9 mouse cellular contexts compared by ENCODE assay signal in the genomic region with DNA sequence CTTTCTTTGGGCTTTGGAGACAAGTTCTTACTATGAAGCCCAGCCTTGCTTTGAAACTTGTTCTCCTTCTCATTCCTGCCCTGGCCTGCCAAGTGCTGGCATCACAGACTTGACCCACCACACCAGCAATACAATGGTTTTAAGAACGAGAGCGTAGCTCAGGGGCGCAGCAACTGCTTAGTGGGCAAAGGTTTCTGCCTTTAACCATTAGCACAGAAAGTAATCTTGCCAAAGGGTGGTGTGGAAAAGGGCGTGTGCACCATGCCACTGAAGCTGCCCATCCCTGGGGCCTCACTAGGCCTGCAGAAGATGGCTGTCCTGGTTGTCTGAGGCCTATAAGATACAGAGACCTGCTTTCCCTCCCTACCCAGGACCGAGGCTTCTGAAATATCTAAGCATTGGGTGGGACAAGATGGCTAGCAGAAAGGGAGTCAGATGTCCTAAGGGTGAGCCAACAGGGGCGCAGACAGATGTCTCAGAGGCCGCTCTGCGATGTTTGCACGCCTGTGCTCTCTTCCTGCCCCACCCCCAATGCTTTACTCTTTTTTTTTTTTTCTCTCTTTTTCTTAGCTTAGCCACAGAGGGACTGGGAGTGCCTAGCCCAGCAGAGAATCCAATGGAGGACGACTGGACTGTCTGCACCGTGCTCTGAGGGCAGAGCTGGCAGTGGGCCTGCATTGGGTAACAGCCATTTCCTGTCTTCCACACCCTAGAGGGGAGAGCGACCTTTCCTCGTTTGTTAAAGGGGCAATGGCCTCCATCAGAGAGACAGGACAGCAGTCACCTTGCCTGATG. TPM values are rescaled to one million over a fixed set of nuclear protein-coding genes. Genes with fewer than 3 reads are reported as not detected.
A peak's percentile ranks its signal among the peaks of the same experiment; 100 is the strongest.
DNase-seq lines count a peak whose midpoint lies in the region; ATAC-seq and TF ChIP-seq lines count a peak whose summit lies in the region.
"Had no signal": no experiment of that assay in that cellular context is flagged by ENCODE, and none has a peak within 500 bp of the region (broad histone marks: within the 10 kb centered on the region; RNA-seq: fewer than 3 reads in every experiment).

No protein-coding gene starts in this region.

- H3K9ac ChIP-seq in kidney, embryonic 14.5 days (ENCODE audit: low read depth, low read length), result no peak overlapping the region
- H3K9ac ChIP-seq in liver, embryonic 13.5 days, result peak overlapping the region; percentile 26; the same call in 1 of the 2 replicates
- H3K9ac ChIP-seq in forebrain, embryonic 11.5 days (ENCODE audit: low read length), result no peak overlapping the region
- H3K9ac ChIP-seq: embryonic facial prominence, embryonic 12.5 days had no signal

- ATAC-seq in kidney, embryonic 14.5 days (ENCODE audit: low FRiP score, low TSS enrichment), result no peak
- no peak for ATAC-seq in liver, embryonic 13.5 days (ENCODE audit: low read depth)
- ATAC-seq in megakaryocyte, adult 5-6 weeks (ENCODE audit: poor library complexity, severe bottlenecking), result peak; percentile 14; the same call in 1 of the 2 replicates
- no peak for ATAC-seq in forebrain, embryonic 11.5 days (replicated peaks; ENCODE audit: low FRiP score)

- TF ChIP-seq POLR2A in kidney, adult 2 months (IDR thresholded peaks at IDR 0.05; ENCODE audit: low read depth, low read length), result no peak
- TF ChIP-seq POLR2A in bone marrow, adult 2 months (IDR thresholded peaks at IDR 0.05; ENCODE audit: borderline replicate concordance, control insufficient read depth, low read depth, low read length), result no peak

- no peak overlapping the region for H3K4me3 ChIP-seq in kidney, adult 2 months (ENCODE audit: insufficient read depth, low read depth, low read length)
- no peak overlapping the region for H3K4me3 ChIP-seq in kidney, embryonic 14.5 days (ENCODE audit: low read length)
- no peak overlapping the region for H3K4me3 ChIP-seq in bone marrow, adult 2 months (replicated peaks; ENCODE audit: control insufficient read depth, low read depth, low read length)
- no peak overlapping the region for H3K4me3 ChIP-seq in liver, embryonic 13.5 days (replicated peaks)
- no peak overlapping the region for H3K4me3 ChIP-seq in forebrain, embryonic 11.5 days (ENCODE audit: low read depth, low read length)
- H3K4me3 ChIP-seq: embryonic facial prominence, embryonic 12.5 days had no signal

- WGBS in kidney, adult 2 months, result 52% methylated on average over 13 of the region's 13 CpGs
- WGBS in kidney, embryonic 14.5 days, result 72% methylated on average over 13 of the region's 13 CpGs
- WGBS in bone marrow, adult 2 months, result 32% methylated on average over 13 of the region's 13 CpGs
- WGBS in liver, embryonic 13.5 days (ENCODE audit: insufficient replicate concordance), result 53% methylated on average over 13 of the region's 13 CpGs
- 87% methylated on average over 13 of the region's 13 CpGs for WGBS in forebrain, embryonic 11.5 days

- TF ChIP-seq CTCF in kidney, adult 2 months (conservative IDR thresholded peaks at IDR 0.05; ENCODE audit: insufficient read depth, insufficient read length, low read depth, low read length), result no peak
- no peak for TF ChIP-seq CTCF in bone marrow, adult 2 months (IDR thresholded peaks at IDR 0.05; ENCODE audit: control insufficient read depth, insufficient read depth, low read length)

- H3K9me3 ChIP-seq in kidney, embryonic 14.5 days (ENCODE audit: control insufficient read depth, low read length), result no peaks in the 10 kb centered on the region
- H3K9me3 ChIP-seq in liver, embryonic 13.5 days (replicated peaks), result no peaks in the 10 kb centered on the region
- no peaks in the 10 kb centered on the region for H3K9me3 ChIP-seq in forebrain, embryonic 11.5 days (ENCODE audit: control insufficient read depth, low read length)
- H3K9me3 ChIP-seq: embryonic facial prominence, embryonic 12.5 days had no signal

- H3K4me2 ChIP-seq in kidney, embryonic 14.5 days (replicated peaks; ENCODE audit: low read depth, low read length), result no peak overlapping the region
- peak overlapping the region; percentile 8; the same call in 1 of the 2 replicates for H3K4me2 ChIP-seq in liver, embryonic 13.5 days
- H3K4me2 ChIP-seq in forebrain, embryonic 11.5 days (ENCODE audit: low read depth, low read length, severe bottlenecking), result no peak overlapping the region
- H3K4me2 ChIP-seq: embryonic facial prominence, embryonic 12.5 days had no signal

- H3K27me3 ChIP-seq in kidney, adult 2 months (replicated peaks; ENCODE audit: control insufficient read depth, insufficient read depth, low read length), result no peaks in the 10 kb centered on the region
- no peaks in the 10 kb centered on the region for H3K27me3 ChIP-seq in kidney, embryonic 14.5 days (ENCODE audit: control insufficient read depth, insufficient read depth, low read length)
- H3K27me3 ChIP-seq in liver, embryonic 13.5 days, result no peaks in the 10 kb centered on the region
- peaks cover 3% of the 10 kb centered on the region for H3K27me3 ChIP-seq in forebrain, embryonic 11.5 days (ENCODE audit: control insufficient read depth, insufficient read depth, low read length)

- peaks cover 24% of the 10 kb centered on the region; the same call in 1 of the 2 replicates for H3K4me1 ChIP-seq in kidney, adult 2 months (ENCODE audit: control insufficient read depth, insufficient read depth, low read length)
- H3K4me1 ChIP-seq in kidney, embryonic 14.5 days (ENCODE audit: control insufficient read depth, insufficient read depth, low read length), result no peaks in the 10 kb centered on the region; the same call in 1 of the 2 replicates
- H3K4me1 ChIP-seq in bone marrow, adult 2 months (ENCODE audit: control insufficient read depth, insufficient read depth, low read length), result peaks cover 13% of the 10 kb centered on the region
- peaks cover 62% of the 10 kb centered on the region for H3K4me1 ChIP-seq in liver, embryonic 13.5 days (replicated peaks)
- peaks cover 4% of the 10 kb centered on the region for H3K4me1 ChIP-seq in forebrain, embryonic 11.5 days (replicated peaks; ENCODE audit: control insufficient read depth, insufficient read depth, low read length)
- H3K4me1 ChIP-seq: embryonic facial prominence, embryonic 12.5 days had no signal

- peak; percentile 74 for DNase-seq in kidney, adult 2 months
- DNase-seq in liver, embryonic 13.5 days, result no peak
- no peak for DNase-seq in forebrain, embryonic 11.5 days (ENCODE audit: low spot score)
- DNase-seq in layer of hippocampus, adult 9-11 months, result no peak
- no peak for DNase-seq in testis, postnatal 14 days (ENCODE audit: low spot score)

- H3K27ac ChIP-seq in kidney, adult 2 months (ENCODE audit: insufficient read depth, low read depth, low read length), result peak overlapping the region; percentile 28
- H3K27ac ChIP-seq in kidney, embryonic 14.5 days (ENCODE audit: low read depth, low read length), result no peak overlapping the region
- peak overlapping the region; percentile 56 for H3K27ac ChIP-seq in bone marrow, adult 2 months (ENCODE audit: control insufficient read depth, insufficient read depth, low read depth, low read length, poor library complexity)
- peak overlapping the region; percentile 72 for H3K27ac ChIP-seq in liver, embryonic 13.5 days
- no peak overlapping the region for H3K27ac ChIP-seq in forebrain, embryonic 11.5 days (ENCODE audit: low read depth, low read length)
- H3K27ac ChIP-seq: embryonic facial prominence, embryonic 12.5 days had no signal

- H3K36me3 ChIP-seq in kidney, adult 2 months (ENCODE audit: control insufficient read depth, insufficient read depth, low read length), result no peaks in the 10 kb centered on the region
- no peaks in the 10 kb centered on the region for H3K36me3 ChIP-seq in kidney, embryonic 14.5 days (ENCODE audit: control insufficient read depth, insufficient read depth, low read length)
- H3K36me3 ChIP-seq in liver, embryonic 13.5 days, result peaks cover 13% of the 10 kb centered on the region; the same call in 1 of the 2 replicates
- H3K36me3 ChIP-seq in forebrain, embryonic 11.5 days (ENCODE audit: control insufficient read depth, insufficient read depth, low read length), result no peaks in the 10 kb centered on the region
- H3K36me3 ChIP-seq: embryonic facial prominence, embryonic 12.5 days had no signal

RNA-seq across cellular contexts. Expression of gene Bid, which starts 5.2 kb away (rescaled TPM):
- 59.8 and 60.6 TPM in 2 replicates for polyA plus RNA-seq in kidney, adult 2 months (2012; rRNA removed)
- 19.6 and 25.1 TPM in 2 replicates for polyA plus RNA-seq in kidney, embryonic 14.5 days (2014; fragmentation: Nextera tagmentation; extraction: Ambion mirVana)
- polyA plus RNA-seq in bone marrow, adult 2 months (2011; ENCODE audit: insufficient read depth, insufficient read length, low replicate concordance, missing spikeins), result 11.4 and 20.4 TPM in 2 replicates
- polyA plus RNA-seq in liver, embryonic 13.5 days (2015; fragmentation: Nextera tagmentation; extraction: Ambion mirVana), result 27.9 and 28.4 TPM in 2 replicates
- 74.3 and 89.0 TPM in 2 replicates for total RNA-seq in megakaryocyte, adult 5-6 weeks (2015)
- 48.1 and 51.6 TPM in 2 replicates for total RNA-seq in megakaryocyte, adult 5-6 weeks (2017)
- polyA plus RNA-seq in forebrain, embryonic 11.5 days (2014; fragmentation: Nextera tagmentation; extraction: Ambion mirVana), result 15.0 and 16.0 TPM in 2 replicates

Comparison
In these comparisons a context has a peak if more than half of its experiments do, and no peak if none do; other contexts are left out.
1. H3K27ac ChIP-seq: peak in kidney, adult 2 months (single experiment), bone marrow, adult 2 months (single experiment) and liver, embryonic 13.5 days (single experiment); none in kidney, embryonic 14.5 days (single experiment) and forebrain, embryonic 11.5 days (single experiment).